Comparison of ENCODE assay signal across 13 mouse cellular contexts in genomic region chr7:67353667-67354066, GRCm38 (mm10). TPM values are rescaled to one million over a fixed set of nuclear protein-coding genes. Genes with fewer than 3 reads are reported as not detected.
DNase-seq lines count a peak whose midpoint lies in the region; ATAC-seq lines count a peak whose summit lies in the region.
"Had no signal": no experiment of that assay in that cellular context is flagged by ENCODE, and none has a peak within 500 bp of the region (broad histone marks: within the 10 kb centered on the region; RNA-seq: fewer than 3 reads in every experiment).

No protein-coding gene starts in this region.

- H3K9me3 ChIP-seq in forebrain, embryonic 15.5 days, result no peaks in the 10 kb centered on the region
- H3K9me3 ChIP-seq: hindbrain, embryonic 15.5 days; lung, embryonic 15.5 days had no signal

- H3K27me3 ChIP-seq in forebrain, embryonic 15.5 days, result no peaks in the 10 kb centered on the region
- H3K27me3 ChIP-seq: hindbrain, embryonic 15.5 days; lung, embryonic 15.5 days; neural tube, embryonic 13.5 days had no signal

- H3K9ac ChIP-seq in forebrain, embryonic 15.5 days (replicated peaks), result no peak overlapping the region
- H3K9ac ChIP-seq: hindbrain, embryonic 15.5 days; lung, embryonic 15.5 days; neural tube, embryonic 13.5 days had no signal

- ATAC-seq in common myeloid progenitor, adult 5-6 weeks (replicated peaks; ENCODE audit: low read depth, poor library complexity, severe bottlenecking), result peak; percentile 71
- ATAC-seq in neutrophil, adult 5-6 weeks (ENCODE audit: extremely low read depth, insufficient number of reproducible peaks, low FRiP score, poor library complexity, severe bottlenecking), result peak; percentile 41; the same call in 1 of the 2 replicates
- ATAC-seq in forebrain, embryonic 15.5 days (replicated peaks), result no peak

- no peaks in the 10 kb centered on the region for H3K36me3 ChIP-seq in forebrain, embryonic 15.5 days
- H3K36me3 ChIP-seq: hindbrain, embryonic 15.5 days; lung, embryonic 15.5 days had no signal

- H3K4me3 ChIP-seq in forebrain, embryonic 15.5 days, result no peak overlapping the region
- H3K4me3 ChIP-seq: hindbrain, embryonic 15.5 days; lung, embryonic 15.5 days; neural tube, embryonic 13.5 days had no signal

- 93% methylated on average over 6 of the region's 6 CpGs for WGBS in forebrain, embryonic 15.5 days

- no peak overlapping the region for H3K4me2 ChIP-seq in forebrain, embryonic 15.5 days (replicated peaks)
- H3K4me2 ChIP-seq: hindbrain, embryonic 15.5 days; lung, embryonic 15.5 days; neural tube, embryonic 13.5 days had no signal

- no peaks in the 10 kb centered on the region for H3K4me1 ChIP-seq in forebrain, embryonic 15.5 days
- H3K4me1 ChIP-seq: hindbrain, embryonic 15.5 days; lung, embryonic 15.5 days; neural tube, embryonic 13.5 days had no signal

- H3K27ac ChIP-seq in forebrain, embryonic 15.5 days (replicated peaks), result no peak overlapping the region
- H3K27ac ChIP-seq: hindbrain, embryonic 15.5 days; lung, embryonic 15.5 days; neural tube, embryonic 13.5 days had no signal

- peak; percentile 75 for DNase-seq in 416B (ENCODE audit: low read depth)
- peak; percentile 69 for DNase-seq in A20 (ENCODE audit: low read depth, low spot score)
- DNase-seq in left cerebral cortex, adult 9 months (ENCODE audit: low spot score in 2 of 2), result no peak
- DNase-seq in urinary bladder, adult 18-20 months (ENCODE audit: low spot score in 2 of 2), result no peak
- DNase-seq in frontal cortex, postnatal 14 days (ENCODE audit: low spot score in 2 of 2), result no peak
- DNase-seq: adrenal gland, adult 2 months; cerebellum, adult 9-10 months had no signal

RNA-seq across cellular contexts. Expression of gene Mef2a, which starts 19.0 kb away (rescaled TPM):
- 30.3 and 62.7 TPM in 2 replicates for total RNA-seq in common myeloid progenitor, adult 5-6 weeks (2017)
- 110 and 119 TPM in 2 replicates for total RNA-seq in neutrophil, adult 5-6 weeks (2017)
- 37.6 TPM in 2 replicates for polyA plus RNA-seq in forebrain, embryonic 15.5 days (2015; fragmentation: Nextera tagmentation; extraction: Ambion mirVana)

Comparison
In these comparisons a context has a peak if more than half of its experiments do, and no peak if none do; other contexts are left out.
1. DNase-seq: peak in 416B (single experiment) and A20 (single experiment); none in left cerebral cortex, adult 9 months (0 of 2), urinary bladder, adult 18-20 months (0 of 2) and frontal cortex, postnatal 14 days (0 of 2).